Mouse (Mus musculus): Measurements from ENCODE around the gene Cd22. TPM values are rescaled to one million over a fixed set of nuclear protein-coding genes. Genes with fewer than 3 reads are reported as not detected.

The Cd22 gene
- total RNA-seq, 2 experiments from 2014 or later = 0.73 to 0.90 TPM

- DNase-seq (ENCODE audit: low spot score in 2 of 2) = no peak
Observed at GRCm38 (mm10) chr7:30823675-30824074, 56.5 kb downstream of the Cd22 start, which contains the start of gene Ffar2. Gene Ffar2, minus strand, starts transcription at chr7:30823775.

DNA sequence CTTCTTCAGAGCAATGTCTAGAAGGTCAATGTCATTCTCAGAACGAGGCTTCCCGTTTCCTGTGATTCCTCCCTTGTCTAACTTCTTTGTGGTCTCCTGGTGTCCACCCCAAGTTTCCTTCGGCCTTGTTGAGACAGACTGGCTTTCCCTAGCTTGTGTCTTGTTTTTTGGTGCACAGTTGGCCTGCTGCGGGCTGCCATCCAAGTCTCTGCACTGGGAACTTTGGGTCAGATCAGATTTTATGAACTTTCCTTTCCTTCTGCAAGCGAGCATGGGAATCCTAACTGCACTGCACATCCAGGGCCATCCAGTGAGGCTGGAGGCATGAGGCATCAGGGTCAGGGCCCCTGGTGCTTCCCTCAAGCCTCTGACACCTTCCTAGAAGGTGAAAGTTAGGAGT lies 58.6 kb downstream of the Cd22 start:
- DNase-seq (ENCODE audit: low spot score in 2 of 2) = no peak

DNA sequence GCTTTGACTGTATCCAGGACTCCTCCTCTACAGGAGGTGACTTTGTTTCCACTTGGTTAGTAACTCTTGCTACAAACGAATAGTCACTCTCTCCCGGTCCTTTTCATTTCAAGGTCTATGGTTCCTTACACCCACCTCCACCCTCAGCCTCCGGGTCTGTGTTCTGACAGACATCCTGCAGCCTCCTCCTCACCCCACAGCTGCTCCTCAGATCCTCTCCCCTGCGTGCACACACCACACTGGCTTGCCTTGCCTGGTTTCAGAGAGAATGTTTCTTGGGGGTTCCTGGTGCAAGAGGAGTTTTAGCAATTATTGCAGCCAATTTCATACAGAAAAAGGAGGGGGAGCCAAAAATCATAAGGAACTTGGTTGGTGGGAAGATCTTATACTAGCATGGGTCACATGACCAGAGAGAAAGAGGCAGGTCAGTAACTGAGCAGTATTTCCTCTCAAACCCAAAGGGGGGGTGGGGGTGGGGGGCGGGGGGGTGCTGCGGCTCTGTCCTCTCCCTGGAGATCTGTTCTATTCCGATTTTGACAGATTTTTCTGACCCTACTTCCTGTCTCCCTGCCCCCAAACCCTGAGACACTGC lies 59.2 kb downstream of the Cd22 start:
- no peak for DNase-seq (ENCODE audit: low spot score in 2 of 2)

DNA sequence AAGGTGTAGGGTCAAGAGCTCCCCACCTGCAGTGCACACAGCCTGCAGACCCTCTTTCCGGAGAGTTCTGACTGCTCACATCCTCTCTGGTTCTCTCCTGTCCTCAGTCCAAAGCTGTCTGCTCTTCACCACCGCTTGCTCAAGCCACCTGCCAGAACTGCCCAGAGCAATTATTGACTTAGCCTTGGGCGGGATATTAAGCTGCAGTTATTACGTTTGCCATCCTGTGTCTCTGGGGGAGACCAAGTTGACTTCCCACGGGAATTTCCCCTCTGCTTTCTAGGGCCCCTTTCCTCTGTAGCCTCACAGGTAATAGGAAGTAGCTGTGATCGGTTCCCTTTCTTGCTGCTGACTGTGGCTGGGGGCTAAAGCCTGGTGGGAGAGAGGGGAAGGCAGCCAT lies 60.0 kb downstream of the Cd22 start:
- no peak for DNase-seq (ENCODE audit: low spot score in 2 of 2)

Other genes starting within 250 kb of the Cd22 start
- gene Etv2, start 244.5 kb downstream of the Cd22 start, total RNA-seq (2021) = not detected
- gene Rbm42, start 230.0 kb downstream of the Cd22 start, total RNA-seq (2021) = 10 to 100 TPM; 89.2 to 89.5 TPM
- 10 to 100 TPM; 20.8 to 22.9 TPM for gene Haus5, start 215.3 kb downstream of the Cd22 start, total RNA-seq (2021)
- not detected for gene Pmis2, start 208.7 kb downstream of the Cd22 start, total RNA-seq (2021)
- 1 to 10 TPM; 3.8 to 5.2 TPM for gene 2200002J24Rik, start 181.4 kb downstream of the Cd22 start, total RNA-seq (2021)
- gene Atp4a, start 168.1 kb downstream of the Cd22 start, total RNA-seq (2021) = 1 to 10 TPM; 2.8 to 3.6 TPM
- 100 to 1,000 TPM; 170 to 181 TPM for gene Tmem147, start 150.8 kb downstream of the Cd22 start, total RNA-seq (2021)
- not detected for gene Gapdhs, start 136.7 kb downstream of the Cd22 start, total RNA-seq (2021)
- gene Sbsn, start 128.9 kb downstream of the Cd22 start, total RNA-seq (2021) = 10 to 100 TPM; 32.1 to 36.8 TPM
- gene Dmkn, start 116.6 kb downstream of the Cd22 start, total RNA-seq (2021) = 1 to 10 TPM; 3.2 to 4.2 TPM
- gene Krtdap, start 92.4 kb downstream of the Cd22 start, total RNA-seq (2021) = 1 to 10 TPM; 1.9 to 3.1 TPM
- 1 to 10 TPM; 2.7 to 2.9 TPM for gene Ffar2, start 56.6 kb downstream of the Cd22 start, total RNA-seq (2021)
- gene Ffar3, start 24.2 kb downstream of the Cd22 start, total RNA-seq (2021) = 1 to 10 TPM in 1 of 2 experiments, under 1 TPM in 1; 0.37 to 1.6 TPM
- gene Ffar1, start 18.8 kb downstream of the Cd22 start, total RNA-seq (2021) = under 1 TPM in 1 of 2 experiments, not detected in 1; 0.59 TPM
- 1 to 10 TPM in 1 of 2 experiments, under 1 TPM in 1; 0.45 to 1.4 TPM for gene Mag, start 34.5 kb upstream of the Cd22 start, total RNA-seq (2021)
- 10 to 100 TPM in 1 of 2 experiments, under 1 TPM in 1; 0.84 to 12.5 TPM for gene Hamp2, start 44.3 kb upstream of the Cd22 start, total RNA-seq (2021)
- 10 to 100 TPM in 1 of 2 experiments, 1 to 10 TPM in 1; 2.3 to 36.9 TPM for gene Hamp, start 63.7 kb upstream of the Cd22 start, total RNA-seq (2021)
- 100 to 1,000 TPM; 113 to 125 TPM for gene Usf2, start 76.5 kb upstream of the Cd22 start, total RNA-seq (2021)
- gene Lsr, start 93.1 kb upstream of the Cd22 start, total RNA-seq (2021) = 10 to 100 TPM; 15.2 to 17.6 TPM
- gene Fam187b, start 93.4 kb upstream of the Cd22 start, total RNA-seq (2021) = under 1 TPM; 0.68 to 0.98 TPM
- gene Fxyd5, start 162.1 kb upstream of the Cd22 start, total RNA-seq (2021) = 10 to 100 TPM; 30.0 to 31.2 TPM
- 10 to 100 TPM in 1 of 2 experiments, 1 to 10 TPM in 1; 8.9 to 13.3 TPM for gene Fxyd7, start 171.1 kb upstream of the Cd22 start, total RNA-seq (2021)
- gene Fxyd1, start 176.9 kb upstream of the Cd22 start, total RNA-seq (2021) = 100 to 1,000 TPM; 141 to 173 TPM
- 1 to 10 TPM; 6.8 to 6.9 TPM for gene Lgi4, start 179.0 kb upstream of the Cd22 start, total RNA-seq (2021)
- 1 to 10 TPM; 2.0 to 5.9 TPM for gene Fxyd3, start 196.4 kb upstream of the Cd22 start, total RNA-seq (2021)
- gene Hpn, start 234.9 kb upstream of the Cd22 start, total RNA-seq (2021) = 10 to 100 TPM; 18.2 to 25.4 TPM
- 10 to 100 TPM; 10.8 to 10.9 TPM for gene Scn1b, start 246.7 kb upstream of the Cd22 start, total RNA-seq (2021)